Comparison of ENCODE assay signal across 15 mouse cellular contexts in the genomic region with DNA sequence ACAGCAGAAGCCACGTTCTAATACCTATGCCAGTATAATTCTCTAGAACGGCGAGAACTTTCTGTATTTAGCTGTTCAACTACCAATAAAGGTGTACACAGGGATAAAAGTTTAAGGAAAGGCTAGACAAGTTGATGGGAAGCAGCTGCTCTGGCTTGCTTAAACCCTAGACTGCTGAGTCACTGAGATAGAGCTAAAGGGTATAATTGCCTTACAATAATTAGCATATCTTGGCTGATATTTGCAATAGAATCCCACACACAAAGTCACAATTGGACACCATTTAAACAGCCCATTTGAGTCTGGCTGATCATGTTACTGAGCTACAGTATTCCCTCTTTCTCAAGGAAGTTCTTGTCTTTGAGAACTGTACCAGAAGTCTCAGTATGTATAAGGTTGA.
"Had no signal": no experiment of that assay in that cellular context is flagged by ENCODE, and none has a peak within 500 bp of the region (broad histone marks: within the 10 kb centered on the region; RNA-seq: fewer than 3 reads in every experiment).

No protein-coding gene starts in this region.

- H3K9me3 ChIP-seq: limb, embryonic 10.5 days; limb, embryonic 13.5 days; liver, embryonic 12.5 days; liver, embryonic 15.5 days; lung, embryonic 15.5 days had no signal

- H3K4me2 ChIP-seq: limb, embryonic 13.5 days; liver, embryonic 12.5 days; liver, embryonic 15.5 days; lung, embryonic 15.5 days; midbrain, embryonic 11.5 days had no signal

- ATAC-seq: liver, embryonic 12.5 days had no signal

- H3K27me3 ChIP-seq: limb, embryonic 13.5 days; liver, embryonic 12.5 days; liver, embryonic 15.5 days; lung, embryonic 15.5 days had no signal

- H3K36me3 ChIP-seq: limb, embryonic 10.5 days; limb, embryonic 13.5 days; liver, embryonic 12.5 days; liver, embryonic 15.5 days; lung, embryonic 15.5 days had no signal

- DNase-seq: layer of hippocampus, adult 9-11 months; liver; lung, adult 18-20 months; lung, postnatal 14 days; lung, postnatal 4 days; midbrain, embryonic 14.5 days; thymus, adult 18-20 months; thymus, postnatal 36 days had no signal

- H3K4me1 ChIP-seq: limb, embryonic 10.5 days; limb, embryonic 13.5 days; liver, embryonic 12.5 days; liver, embryonic 15.5 days; lung, embryonic 15.5 days had no signal

- H3K9ac ChIP-seq: limb, embryonic 13.5 days; liver, embryonic 12.5 days; liver, embryonic 15.5 days; lung, embryonic 15.5 days had no signal

- H3K27ac ChIP-seq: kidney, postnatal 0 days; limb, embryonic 10.5 days; limb, embryonic 13.5 days; liver, embryonic 12.5 days; liver, embryonic 15.5 days; lung, embryonic 15.5 days had no signal

- H3K4me3 ChIP-seq: limb, embryonic 10.5 days; limb, embryonic 13.5 days; liver, embryonic 12.5 days; liver, embryonic 15.5 days; lung, embryonic 15.5 days had no signal
